8 mouse cellular contexts compared by ENCODE assay signal in the genomic region with DNA sequence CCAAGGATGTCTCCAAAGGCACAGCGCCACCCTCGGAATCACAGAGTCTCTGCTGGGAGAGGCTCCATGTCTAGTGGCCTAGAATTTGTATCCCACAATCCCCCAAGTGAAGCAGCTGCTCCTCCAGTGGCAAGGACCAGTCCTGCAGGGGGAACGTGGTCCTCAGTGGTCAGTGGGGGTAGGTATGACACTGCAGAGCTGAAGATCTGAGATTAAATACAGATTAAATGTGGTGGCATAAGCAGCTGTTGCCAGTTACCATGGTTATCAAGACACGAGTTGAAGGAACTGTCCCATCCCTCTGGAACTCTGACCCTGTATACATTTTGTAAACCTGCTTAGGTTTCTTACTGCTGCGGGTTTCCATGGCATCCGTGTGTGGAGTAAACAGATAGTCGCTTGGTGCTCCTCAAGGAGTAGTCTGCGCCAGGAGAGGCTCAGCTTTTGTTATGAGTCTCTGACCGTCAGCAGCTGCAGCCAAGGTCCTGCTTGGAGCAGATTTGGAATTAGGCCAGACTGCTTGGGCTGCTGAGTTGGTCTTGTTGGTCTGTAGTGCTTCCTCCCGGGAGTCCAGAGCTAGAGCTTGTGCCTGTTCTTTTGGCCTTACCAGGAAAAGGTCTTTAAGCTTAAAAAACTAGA. TPM values are rescaled to one million over a fixed set of nuclear protein-coding genes. Genes with fewer than 3 reads are reported as not detected.
DNase-seq lines count a peak whose midpoint lies in the region; ATAC-seq and TF ChIP-seq lines count a peak whose summit lies in the region.

No protein-coding gene starts in this region.

- H3K9me3 ChIP-seq in kidney, embryonic 15.5 days (replicated peaks), result no peaks in the 10 kb centered on the region
- no peaks in the 10 kb centered on the region for H3K9me3 ChIP-seq in heart, postnatal 0 days (replicated peaks; ENCODE audit: control insufficient read depth, low read length)
- no peaks in the 10 kb centered on the region for H3K9me3 ChIP-seq in midbrain, embryonic 13.5 days

- no peak overlapping the region for H3K4me2 ChIP-seq in kidney, embryonic 15.5 days
- H3K4me2 ChIP-seq in heart, postnatal 0 days (ENCODE audit: low read depth, low read length), result no peak overlapping the region
- no peak overlapping the region for H3K4me2 ChIP-seq in midbrain, embryonic 13.5 days (replicated peaks)

- 79% methylated on average over 10 of the region's 10 CpGs for WGBS in kidney, embryonic 15.5 days
- 52% methylated on average over 10 of the region's 10 CpGs for WGBS in heart, postnatal 0 days
- WGBS in midbrain, embryonic 13.5 days, result 67% methylated on average over 10 of the region's 10 CpGs

- H3K4me1 ChIP-seq in kidney, embryonic 15.5 days, result no peaks in the 10 kb centered on the region
- H3K4me1 ChIP-seq in heart, postnatal 0 days (ENCODE audit: control insufficient read depth, insufficient read depth), result no peaks in the 10 kb centered on the region
- H3K4me1 ChIP-seq in midbrain, embryonic 13.5 days (replicated peaks), result peaks cover 10% of the 10 kb centered on the region

- no peak for TF ChIP-seq EP300 in heart, postnatal 0 days (IDR thresholded peaks at IDR 0.05; ENCODE audit: low read depth)

- H3K4me3 ChIP-seq in kidney, embryonic 15.5 days (replicated peaks), result no peak overlapping the region
- no peak overlapping the region for H3K4me3 ChIP-seq in heart, postnatal 0 days (ENCODE audit: low read depth, low read length)
- no peak overlapping the region for H3K4me3 ChIP-seq in midbrain, embryonic 13.5 days (replicated peaks)

- H3K27me3 ChIP-seq in kidney, embryonic 15.5 days, result no peaks in the 10 kb centered on the region
- no peaks in the 10 kb centered on the region for H3K27me3 ChIP-seq in heart, postnatal 0 days (ENCODE audit: control insufficient read depth, insufficient read depth, low read length)
- no peaks in the 10 kb centered on the region for H3K27me3 ChIP-seq in midbrain, embryonic 13.5 days

- H3K27ac ChIP-seq in kidney, embryonic 15.5 days, result no peak overlapping the region
- H3K27ac ChIP-seq in heart, postnatal 0 days (ENCODE audit: low read depth), result peak overlapping the region; percentile 8; the same call in 1 of the 2 replicates
- peak overlapping the region; percentile 21; the same call in 1 of the 2 replicates for H3K27ac ChIP-seq in midbrain, embryonic 13.5 days

- no peak overlapping the region for H3K9ac ChIP-seq in kidney, embryonic 15.5 days
- H3K9ac ChIP-seq in heart, postnatal 0 days (replicated peaks; ENCODE audit: low read depth, low read length), result no peak overlapping the region
- H3K9ac ChIP-seq in midbrain, embryonic 13.5 days (replicated peaks), result no peak overlapping the region

- TF ChIP-seq CTCF in heart, postnatal 0 days (IDR thresholded peaks at IDR 0.05; ENCODE audit: low read depth), result no peak

- no peak for ATAC-seq in kidney, embryonic 15.5 days (replicated peaks; ENCODE audit: low FRiP score)
- ATAC-seq in heart, postnatal 0 days (ENCODE audit: insufficient read depth, low read depth), result peak; percentile 44; the same call in 1 of the 2 replicates
- ATAC-seq in midbrain, embryonic 13.5 days, result peak; percentile 45; the same call in 1 of the 2 replicates

- H3K36me3 ChIP-seq in kidney, embryonic 15.5 days, result peaks cover 87% of the 10 kb centered on the region
- H3K36me3 ChIP-seq in heart, postnatal 0 days (replicated peaks; ENCODE audit: control insufficient read depth, insufficient read depth, low read length), result peaks cover 86% of the 10 kb centered on the region
- H3K36me3 ChIP-seq in midbrain, embryonic 13.5 days, result peaks cover 65% of the 10 kb centered on the region

- peak; percentile 32 to 34 for DNase-seq in kidney, adult 8-10 months
- DNase-seq in adrenal gland, adult (ENCODE audit: inconsistent age in 2 of 2, low spot score in 1 of 2), result peak; percentile 66 to 85
- DNase-seq in heart, postnatal 0 days (ENCODE audit: low spot score), result no peak
- DNase-seq in embryo, embryonic 10 days (ENCODE audit: low spot score), result no peak
- DNase-seq in thymus, postnatal 14 days, result no peak
- DNase-seq in frontal cortex, postnatal 14 days (ENCODE audit: low spot score in 2 of 2), result no peak

RNA-seq across cellular contexts. Expression of gene Sh2b3, which starts 53.5 kb away (rescaled TPM):
- 18.6 and 19.4 TPM in 2 replicates for polyA plus RNA-seq in kidney, embryonic 15.5 days (2015; fragmentation: Nextera tagmentation; extraction: Ambion mirVana)
- total RNA-seq in heart, postnatal 0 days (2014; rRNA removed; ENCODE audit: low replicate concordance), result 58.5 and 60.4 TPM in 2 replicates
- 10.1 and 11.4 TPM in 2 replicates for polyA plus RNA-seq in heart, postnatal 0 days (2015; fragmentation: Nextera tagmentation; extraction: Ambion mirVana)
- 5.3 and 6.0 TPM in 2 replicates for polyA plus RNA-seq in midbrain, embryonic 13.5 days (2015; fragmentation: Nextera tagmentation; extraction: Ambion mirVana)

Comparison
In these comparisons a context has a peak if more than half of its experiments do, and no peak if none do; other contexts are left out.
1. DNase-seq: peak in kidney, adult 8-10 months (2 of 2) and adrenal gland, adult (2 of 2); none in heart, postnatal 0 days (single experiment), embryo, embryonic 10 days (single experiment), thymus, postnatal 14 days (single experiment) and frontal cortex, postnatal 14 days (0 of 2).